Mouse (Mus musculus) intestine, postnatal 0 days (tissue): ENCODE measurements around the gene Pck1. TPM values are rescaled to one million over a fixed set of nuclear protein-coding genes. Genes with fewer than 3 reads are reported as not detected.

Experiments used
- ATAC-seq: fragments of 200-750 bp; cut with Nextera tagmentation; 2 replicates; pipeline ENCODE4 v1.8.0; 2017; ENCODE audit warnings: mild to moderate bottlenecking, moderate TSS enrichment, moderate library complexity
- H3K27ac ChIP-seq: fragments of 300-500 bp; sonication (generic); 2 replicates; pipeline ENCODE4 v1.5.1; 2014; ENCODE audit warnings: mild to moderate bottlenecking, low read depth, low read length, moderate library complexity
- H3K27me3 ChIP-seq: fragments of 300-500 bp; sonication (generic); replicated peaks from 2 replicates; pipeline ENCODE4 v1.6.1; 2014; ENCODE audit warnings: low read length, mixed read lengths; ENCODE audit not compliant: control insufficient read depth, insufficient read depth
- H3K36me3 ChIP-seq: fragments of 300-500 bp; sonication (generic); 2 replicates; pipeline ENCODE4 v1.6.1; 2014; ENCODE audit warnings: mild to moderate bottlenecking, moderate library complexity; ENCODE audit not compliant: control insufficient read depth, insufficient read depth
- H3K4me1 ChIP-seq: fragments of 300-500 bp; sonication (generic); replicated peaks from 2 replicates; pipeline ENCODE4 v1.6.1; 2014; ENCODE audit warnings: antibody characterized with exemption, low read length, mixed read lengths; ENCODE audit not compliant: control insufficient read depth, insufficient read depth
- H3K4me2 ChIP-seq: fragments of 300-500 bp; sonication (generic); replicated peaks from 2 replicates; pipeline ENCODE4 v1.6.1; 2014; ENCODE audit warnings: low read depth, mild to moderate bottlenecking, moderate library complexity
- H3K4me3 ChIP-seq: fragments of 300-500 bp; sonication (generic); 2 replicates; pipeline ENCODE4 v1.5.1; 2014; ENCODE audit warnings: low read depth, low read length
- H3K9ac ChIP-seq: fragments of 300-500 bp; sonication (generic); 2 replicates; pipeline ENCODE4 v1.6.1; 2014; ENCODE audit warnings: mild to moderate bottlenecking, low read depth, low read length
- H3K9me3 ChIP-seq: fragments of 300-500 bp; sonication (generic); 2 replicates; pipeline ENCODE4 v1.6.1; 2016; ENCODE audit warnings: mixed run types; ENCODE audit not compliant: control insufficient read depth
- CTCF ChIP-seq: sonication (generic); IDR thresholded peaks from 2 replicates; pipeline ENCODE4 v1.5.1; 2016; ENCODE audit warnings: low read depth, mild to moderate bottlenecking, control low read depth, antibody characterized with exemption, moderate library complexity
- WGBS: fragments of 180-500 bp; shearing (Covaris S2); extraction: QIAGEN DNeasy Blood & Tissue Kit; methylation state at CpG from one replicate; pipeline ENCODE4 v1.1.7; 2014; 5-methylcytosine and 5-hydroxymethylcytosine counted together
- polyA plus RNA-seq: library from polyadenylated mRNA; unstranded; fragments of >200 nt; fragmentation: Nextera tagmentation; extraction: Ambion mirVana; gene quantifications from 2 replicates; pipeline ENCODE4 v1.2.1, GENCODE M21; 2015

The Pck1 gene
- polyA plus RNA-seq, 1 experiment from 2014 or later: 249 TPM

- peak; percentile 80 for ATAC-seq
- Histone ChIP-seq H3K4me3 (no peak overlapping the region), H3K36me3 (no peaks in the 10 kb centered on the region), H3K9ac (no peak overlapping the region), H3K4me2 (peak overlapping the region; percentile 45), H3K9me3 (no peaks in the 10 kb centered on the region), H3K27ac (no peak overlapping the region), H3K4me1 (no peaks in the 10 kb centered on the region), H3K27me3 (no peaks in the 10 kb centered on the region; the same call in 1 of the 2 replicates)
- 37% methylated on average over 8 of the region's 8 CpGs for WGBS
- TF ChIP-seq CTCF: no peak
Observed at GRCm38 (mm10) chr2:173187182-173187855, 34.5 kb downstream of the Pck1 start.

GRCm38 (mm10) chr2:173194796-173195195, 41.9 kb downstream of the Pck1 start:
- TF ChIP-seq CTCF: no peak
- Histone ChIP-seq H3K9ac (no peak overlapping the region), H3K4me3 (no peak overlapping the region), H3K27ac (no peak overlapping the region), H3K27me3 (no peaks in the 10 kb centered on the region), H3K36me3 (no peaks in the 10 kb centered on the region), H3K4me1 (no peaks in the 10 kb centered on the region), H3K4me2 (no peak overlapping the region), H3K9me3 (no peaks in the 10 kb centered on the region)
- 85% methylated on average over 4 of the region's 4 CpGs for WGBS
- ATAC-seq: no peak

GRCm38 (mm10) chr2:173202924-173203689, 50.3 kb downstream of the Pck1 start:
- no peak for ATAC-seq
- no peak overlapping the region for H3K9ac ChIP-seq
- H3K4me3 ChIP-seq: no peak overlapping the region
- H3K4me2 ChIP-seq: no peak overlapping the region
- no peaks in the 10 kb centered on the region for H3K4me1 ChIP-seq
- no peak overlapping the region for H3K27ac ChIP-seq
- no peaks in the 10 kb centered on the region for H3K9me3 ChIP-seq
- no peaks in the 10 kb centered on the region for H3K36me3 ChIP-seq
- no peaks in the 10 kb centered on the region for H3K27me3 ChIP-seq
- 90% methylated on average over 19 of the region's 19 CpGs for WGBS
- TF ChIP-seq CTCF: no peak

GRCm38 (mm10) chr2:173203726-173204125, 50.9 kb downstream of the Pck1 start:
- H3K36me3 ChIP-seq: no peaks in the 10 kb centered on the region; the same call in 1 of the 2 replicates
- no peaks in the 10 kb centered on the region for H3K9me3 ChIP-seq
- no peak overlapping the region for H3K27ac ChIP-seq
- H3K4me2 ChIP-seq: no peak overlapping the region
- no peaks in the 10 kb centered on the region for H3K27me3 ChIP-seq
- no peaks in the 10 kb centered on the region for H3K4me1 ChIP-seq
- 85% methylated on average over 3 of the region's 3 CpGs for WGBS
- ATAC-seq: no peak
- no peak for TF ChIP-seq CTCF
- H3K4me3 ChIP-seq: no peak overlapping the region
- no peak overlapping the region for H3K9ac ChIP-seq

- no peaks in the 10 kb centered on the region for H3K9me3 ChIP-seq
- H3K4me3 ChIP-seq: no peak overlapping the region
- ATAC-seq: no peak
- H3K4me1 ChIP-seq: no peaks in the 10 kb centered on the region
- no peaks in the 10 kb centered on the region for H3K27me3 ChIP-seq
- H3K36me3 ChIP-seq: no peaks in the 10 kb centered on the region; the same call in 1 of the 2 replicates
- no peak for TF ChIP-seq CTCF
- 57% methylated on average over 4 of the region's 4 CpGs for WGBS
- H3K27ac ChIP-seq: no peak overlapping the region
- no peak overlapping the region for H3K4me2 ChIP-seq
- no peak overlapping the region for H3K9ac ChIP-seq
Observed at GRCm38 (mm10) chr2:173204671-173205070, 51.8 kb downstream of the Pck1 start.

- H3K4me3 ChIP-seq: no peak overlapping the region
Observed at GRCm38 (mm10) chr2:173205563-173206099, 52.8 kb downstream of the Pck1 start.

More at GRCm38 (mm10) chr2:173205563-173206099, 52.8 kb downstream of the Pck1 start:
- no peaks in the 10 kb centered on the region for H3K9me3 ChIP-seq
- no peaks in the 10 kb centered on the region; the same call in 1 of the 2 replicates for H3K36me3 ChIP-seq
- no peak overlapping the region for H3K4me2 ChIP-seq
- WGBS: 94% methylated on average over 14 of the region's 14 CpGs
- TF ChIP-seq CTCF: no peak
- ATAC-seq: no peak
- no peaks in the 10 kb centered on the region for H3K27me3 ChIP-seq
- no peak overlapping the region for H3K27ac ChIP-seq
- no peak overlapping the region for H3K9ac ChIP-seq
- H3K4me1 ChIP-seq: no peaks in the 10 kb centered on the region
